Mouse (Mus musculus): Measurements from ENCODE around the gene Gtf2e1. TPM values are rescaled to one million over a fixed set of nuclear protein-coding genes. Genes with fewer than 3 reads are reported as not detected.

Gtf2e1 gene
- total RNA-seq (2021): 10 to 100 TPM; 18.1 to 19.8 TPM
- long read RNA-seq, experiment 1, transcript Gtf2e1-201 (5 exons, 3,084 nt): major isoform, 18 of 24 reads
- long read RNA-seq, experiment 1, partial matches to known transcripts: 2 of 24 reads
- long read RNA-seq, experiment 1, other reads (novel, unspliced or antisense): 4 of 24 reads
- long read RNA-seq, experiment 2, transcript Gtf2e1-201 (5 exons, 3,084 nt): major isoform, 26 of 40 reads
- long read RNA-seq, experiment 2, partial matches to known transcripts: 5 of 40 reads
- long read RNA-seq, experiment 2, other reads (novel, unspliced or antisense): 9 of 40 reads

DNA sequence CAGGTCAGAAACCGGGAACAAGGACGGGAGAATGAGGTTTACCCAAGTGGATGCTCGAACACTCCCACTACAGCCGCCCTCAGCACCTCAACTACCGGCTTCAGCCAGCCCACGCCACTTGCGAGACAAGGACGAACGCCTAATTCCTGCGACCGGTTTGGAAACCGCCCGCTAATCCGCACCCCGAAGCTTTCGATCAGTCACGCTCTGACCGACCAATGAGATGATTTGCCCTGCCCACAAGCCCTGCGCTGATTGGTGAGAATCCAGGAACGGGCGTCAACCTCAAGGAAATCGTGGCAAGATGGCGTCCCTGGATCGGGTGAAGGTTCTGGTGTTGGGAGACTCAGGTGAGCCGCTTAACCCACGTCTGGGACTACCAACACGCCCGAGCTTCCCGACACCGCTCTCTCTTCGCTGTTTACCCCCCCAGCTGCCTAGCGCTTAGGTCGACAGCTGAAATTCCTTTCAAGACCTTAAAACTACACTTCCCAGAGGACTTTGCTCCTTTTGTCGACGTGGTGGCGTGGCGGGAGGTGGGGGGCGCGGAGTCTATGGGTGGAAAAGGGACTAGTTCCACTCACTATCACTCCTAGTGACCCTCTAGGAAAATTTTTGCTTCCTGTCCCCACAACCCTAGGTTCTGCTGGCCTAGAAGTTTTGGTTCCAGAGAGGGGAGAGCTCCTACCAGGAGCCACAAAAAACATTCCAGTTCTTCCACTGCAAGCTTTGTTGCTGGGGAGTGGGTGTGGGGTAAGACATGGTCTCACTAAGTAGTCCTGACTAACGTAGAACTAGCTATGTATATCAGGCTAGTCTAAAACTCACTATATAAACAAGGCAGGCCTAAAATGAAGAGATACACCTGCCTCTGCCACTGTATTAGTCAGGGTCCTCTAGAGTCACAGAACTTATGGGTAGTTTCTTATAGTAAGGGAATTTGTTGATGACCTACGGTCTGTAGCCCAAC, at the start of gene Gtf2e1, which contains the start of gene Rabl3:
Gtf2e1 (minus strand) TSS at position 179 of the 970 bp plus-strand sequence.
Rabl3 (plus strand) TSS at position 275 of the 970 bp plus-strand sequence.
- peak; percentile 99 for DNase-seq (ENCODE audit: low spot score in 2 of 2)

DNA sequence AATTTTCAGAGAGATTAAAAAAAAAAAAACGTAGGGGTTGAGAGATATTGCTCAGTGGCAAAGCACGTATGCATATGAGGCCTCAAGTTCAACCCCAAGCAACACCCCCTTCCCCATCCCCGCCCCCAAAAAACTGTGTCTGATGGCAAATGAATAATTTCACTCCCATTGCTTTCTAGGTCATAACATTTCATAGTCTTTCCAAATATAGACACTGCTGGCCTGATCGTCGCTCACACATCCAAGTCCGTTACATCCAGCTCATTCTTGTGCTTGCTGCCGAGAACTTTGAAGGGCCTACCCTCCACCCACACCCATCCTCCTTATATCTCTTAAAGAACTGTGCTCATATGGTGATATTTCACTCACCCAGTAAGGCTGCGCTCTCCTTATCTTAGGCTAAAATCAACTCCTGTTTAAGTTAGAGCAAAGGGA, 45.6 kb upstream of the Gtf2e1 start:
- no peak for DNase-seq (ENCODE audit: low spot score in 2 of 2)

DNA sequence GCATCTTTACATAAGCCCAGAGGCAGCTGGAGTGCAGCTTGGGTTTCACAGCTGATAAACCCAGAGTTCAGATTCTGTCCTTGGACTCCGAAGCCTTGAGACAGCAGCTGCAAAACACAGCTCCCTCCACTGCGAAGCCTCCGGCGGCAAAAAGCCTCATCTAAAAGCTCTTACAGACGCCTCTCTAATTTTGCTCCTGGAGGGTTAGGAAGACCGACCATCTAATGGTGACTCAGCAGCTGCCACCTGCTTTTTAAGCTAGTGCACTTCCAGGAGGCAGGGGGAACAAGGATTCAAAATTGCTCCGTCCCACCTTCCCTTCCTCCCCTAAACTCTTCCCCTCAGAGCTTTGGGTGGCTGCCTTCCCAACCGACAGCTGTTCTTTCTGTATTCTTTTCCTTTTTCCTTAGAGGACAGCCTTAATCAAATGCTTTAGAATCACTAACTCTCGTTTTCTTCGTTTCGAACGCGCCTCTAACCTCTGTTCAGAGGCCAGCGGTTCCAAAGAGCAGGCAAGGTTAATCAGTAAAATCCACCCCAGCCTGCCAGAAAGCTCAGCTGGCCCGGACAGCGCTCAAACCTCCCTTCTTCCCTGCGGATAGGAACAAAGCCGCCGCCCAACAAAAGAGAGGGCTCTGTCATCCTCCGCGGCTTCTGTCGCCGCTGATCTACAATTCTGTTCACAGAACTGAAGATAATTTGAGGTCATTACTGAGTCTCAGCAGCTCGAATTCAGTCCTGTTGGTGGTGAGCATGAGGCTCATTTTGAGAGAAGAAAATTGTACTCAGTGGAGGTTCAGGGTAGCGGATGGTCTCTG, 44.8 kb upstream of the Gtf2e1 start:
- peak; percentile 70 to 71 for DNase-seq (ENCODE audit: low spot score in 2 of 2)

DNA sequence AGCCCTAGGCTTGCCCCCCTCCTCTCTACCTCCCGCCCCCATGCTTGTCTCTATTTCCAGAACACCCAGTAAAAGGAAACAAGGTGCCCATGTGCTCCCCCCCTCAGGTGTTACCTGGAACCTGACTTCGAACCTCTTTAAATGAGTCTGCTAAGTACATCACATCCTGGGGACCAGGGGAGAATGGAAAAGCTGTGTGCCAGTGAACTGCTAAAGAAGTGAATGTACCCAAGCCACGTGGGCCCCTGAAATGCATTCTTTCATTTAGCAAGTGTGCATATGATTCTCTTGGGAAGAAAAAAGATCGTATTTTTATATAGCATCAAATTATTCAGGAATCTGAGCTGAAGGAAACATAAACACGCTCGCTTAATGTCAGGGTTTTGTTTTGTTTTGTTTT, 44.2 kb upstream of the Gtf2e1 start:
- DNase-seq (ENCODE audit: low spot score in 2 of 2): no peak

DNA sequence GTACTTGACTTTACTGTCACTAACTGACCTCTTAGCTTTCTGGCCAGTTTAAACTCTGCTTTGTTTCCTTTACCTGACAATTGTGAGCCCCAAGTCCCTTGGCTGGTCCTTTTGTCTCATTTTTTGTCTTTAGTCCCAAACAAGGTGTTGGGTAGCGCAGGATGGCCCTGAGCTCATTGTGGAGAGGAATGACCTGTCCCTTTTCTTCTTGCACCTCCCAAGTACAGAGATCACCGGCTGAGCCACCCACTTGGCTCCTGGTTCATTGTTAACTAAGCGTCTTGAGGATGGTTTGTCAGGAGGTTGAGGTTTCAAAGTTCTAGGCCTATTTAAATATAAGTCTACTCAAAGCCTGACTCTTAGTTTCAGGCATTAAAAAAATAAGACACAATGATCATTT, 43.7 kb upstream of the Gtf2e1 start:
- no peak for DNase-seq (ENCODE audit: low spot score in 2 of 2)

DNA sequence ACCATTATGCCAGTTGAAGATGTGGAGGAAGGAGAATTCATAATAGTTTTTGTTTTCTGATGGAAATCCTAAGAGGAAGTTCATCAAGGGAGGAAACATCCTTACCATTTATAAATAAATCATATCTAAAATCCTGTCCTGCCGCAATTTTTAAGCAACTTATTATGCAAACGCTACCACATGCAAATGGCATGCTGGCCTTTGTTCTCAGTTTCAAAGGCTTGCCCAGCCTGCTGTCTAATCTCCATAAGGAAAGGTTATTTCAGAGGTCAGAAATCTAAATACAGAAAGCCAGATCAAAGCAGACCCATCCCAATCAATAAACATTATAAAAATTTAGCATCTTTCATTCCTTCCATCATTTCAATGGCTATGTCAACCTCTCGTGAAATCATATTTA, 42.3 kb upstream of the Gtf2e1 start:
- no peak for DNase-seq (ENCODE audit: low spot score in 2 of 2)

DNA sequence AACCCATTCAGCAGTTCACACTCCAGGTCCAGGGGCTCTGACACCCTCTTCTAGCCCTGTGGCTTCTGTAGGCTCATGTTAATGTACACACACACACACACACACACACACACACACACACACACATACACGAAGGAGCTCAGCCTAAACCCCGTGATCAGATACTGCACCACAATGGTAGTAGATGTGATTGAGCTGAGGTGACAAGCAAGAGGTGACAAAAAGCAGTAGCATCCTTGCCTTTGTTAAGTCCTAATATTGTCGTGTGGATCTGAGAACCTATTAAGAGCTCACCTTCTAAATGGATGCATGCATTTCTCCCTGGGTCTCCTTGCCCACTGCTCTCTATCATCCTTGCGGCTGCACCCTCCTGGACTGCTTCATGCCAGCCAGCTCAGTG, 41.1 kb upstream of the Gtf2e1 start:
- DNase-seq (ENCODE audit: low spot score in 2 of 2): no peak

DNA sequence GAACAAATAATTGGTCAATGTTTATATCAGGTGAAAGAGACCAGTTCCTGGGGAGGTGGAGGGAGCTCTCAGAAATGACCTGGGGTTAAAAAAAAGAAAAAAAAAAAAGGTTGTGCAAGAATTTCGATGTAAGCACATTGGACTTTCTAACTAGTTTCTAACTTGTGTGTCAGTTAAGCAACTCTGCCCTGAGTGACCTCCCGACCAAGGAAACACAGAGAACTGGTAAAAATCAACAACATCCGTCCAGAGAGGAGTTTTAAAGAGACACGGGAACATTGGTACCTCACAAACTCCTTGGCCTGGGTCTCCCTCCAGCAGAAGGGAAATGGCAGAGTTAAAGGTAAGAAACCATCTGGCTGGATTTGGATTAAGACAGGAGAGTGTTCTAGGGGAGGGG, 40.4 kb upstream of the Gtf2e1 start, which contains the start of gene Hgd:
Hgd (plus strand) TSS at position 160 of the 400 bp plus-strand sequence.
- no peak for DNase-seq (ENCODE audit: low spot score in 2 of 2)

DNA sequence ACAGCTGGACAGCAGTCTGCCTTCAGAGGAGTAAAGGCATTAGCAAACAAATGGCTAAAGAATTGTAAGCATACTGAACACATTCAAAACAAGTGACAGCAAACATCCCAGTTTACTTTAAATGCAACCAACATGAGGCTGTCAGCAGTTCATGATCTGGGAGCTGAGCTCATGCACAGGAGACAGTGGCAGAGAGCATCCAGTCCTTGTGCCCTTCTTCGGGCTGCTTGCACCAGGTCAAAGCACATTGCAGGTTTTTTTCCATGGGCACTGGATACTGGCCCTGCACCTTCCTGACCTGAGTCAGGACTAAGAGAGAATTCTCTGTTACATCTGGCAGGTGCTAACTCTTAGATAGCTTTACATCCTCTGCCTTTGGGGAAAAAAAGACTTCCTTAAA, 40.0 kb upstream of the Gtf2e1 start:
- DNase-seq (ENCODE audit: low spot score in 2 of 2): no peak

DNA sequence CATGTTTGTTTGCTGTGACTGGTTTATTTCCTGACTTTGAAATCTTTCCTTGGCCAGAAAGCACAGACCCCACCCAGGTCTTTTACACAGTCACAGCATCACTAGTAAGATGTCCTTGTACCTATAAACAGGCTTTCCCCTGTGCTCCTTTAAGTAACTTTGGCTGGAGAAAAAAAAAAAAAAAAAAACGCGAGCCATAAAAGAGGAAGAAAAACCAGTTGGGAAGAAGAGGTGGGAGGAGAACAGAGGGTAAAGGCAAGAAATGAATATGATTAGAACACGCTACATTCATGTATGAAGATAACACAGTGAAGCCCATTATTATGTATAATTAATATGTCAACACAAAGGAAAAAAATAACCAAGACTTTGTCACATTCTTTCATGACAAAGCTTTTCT, 35.7 kb upstream of the Gtf2e1 start:
- DNase-seq (ENCODE audit: low spot score in 2 of 2): no peak

DNA sequence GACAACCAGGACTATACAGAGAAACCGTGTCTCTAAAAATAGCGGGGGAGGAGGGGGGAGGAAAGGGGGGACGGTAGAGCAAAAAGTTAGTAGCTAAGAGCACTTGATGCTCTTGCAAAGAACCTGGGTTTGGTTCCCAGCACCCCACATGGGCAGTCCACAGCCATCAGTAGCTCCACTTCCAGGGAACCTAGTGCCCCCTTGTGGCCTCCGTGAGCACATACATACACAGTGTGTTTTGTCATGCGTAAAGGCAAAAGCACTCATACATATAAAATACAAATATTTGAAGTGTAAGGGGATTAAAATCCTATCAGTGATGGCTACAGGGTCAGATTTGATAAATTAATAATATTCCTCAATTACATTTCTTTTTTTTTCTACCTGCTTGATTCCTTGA, 33.5 kb upstream of the Gtf2e1 start:
- DNase-seq (ENCODE audit: low spot score in 2 of 2): no peak

DNA sequence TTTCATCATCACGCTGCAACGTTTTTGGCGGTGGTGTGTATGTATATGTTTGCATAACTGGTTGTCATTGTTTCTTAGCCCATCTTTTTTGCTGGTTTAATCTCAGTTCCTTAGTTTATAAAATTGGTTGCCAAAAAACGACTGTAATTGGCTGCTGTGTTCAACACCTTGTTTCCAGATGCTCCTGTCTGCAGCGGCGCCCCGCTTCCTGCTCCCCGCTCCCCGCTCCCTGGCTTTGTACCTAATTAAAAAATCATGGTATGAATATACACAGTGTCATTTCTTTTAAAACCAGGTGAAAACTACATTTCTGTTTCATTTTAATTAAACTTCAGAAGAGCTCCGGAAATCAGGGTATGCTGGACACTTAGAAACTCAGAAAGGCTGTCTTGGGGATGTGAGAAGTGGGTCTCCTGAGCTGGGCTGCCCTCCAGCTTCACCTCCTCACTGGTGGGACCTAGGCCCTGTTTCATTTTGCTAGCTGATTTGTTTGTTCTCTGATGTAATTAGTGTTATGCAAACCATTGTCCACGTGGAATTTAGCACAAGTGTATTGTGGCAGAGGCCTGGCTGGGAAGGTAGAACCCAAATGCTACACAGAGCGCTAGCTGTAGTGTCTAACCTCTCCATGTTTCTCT, 32.6 kb upstream of the Gtf2e1 start:
- no peak for DNase-seq (ENCODE audit: low spot score in 2 of 2)

DNA sequence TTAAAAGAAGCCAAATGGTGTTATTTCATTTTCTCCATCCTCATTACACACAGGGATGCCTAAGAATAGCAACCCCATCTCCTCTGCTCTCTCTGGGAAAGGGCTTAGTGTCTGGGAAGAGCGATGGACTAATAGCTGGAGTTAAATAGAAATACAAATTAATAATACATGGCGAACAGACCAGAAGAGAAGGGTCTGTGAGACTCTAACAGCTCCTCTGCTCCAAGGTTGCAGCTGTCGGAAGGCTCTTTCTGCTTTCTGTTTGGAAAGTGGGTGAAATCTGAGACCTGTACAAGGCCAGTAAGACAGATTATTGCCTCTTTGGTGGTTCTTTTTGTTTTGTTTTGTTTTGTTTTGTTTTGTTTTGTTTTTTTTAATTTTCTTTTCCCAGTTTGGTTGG, 32.0 kb upstream of the Gtf2e1 start:
- no peak for DNase-seq (ENCODE audit: low spot score in 2 of 2)

DNA sequence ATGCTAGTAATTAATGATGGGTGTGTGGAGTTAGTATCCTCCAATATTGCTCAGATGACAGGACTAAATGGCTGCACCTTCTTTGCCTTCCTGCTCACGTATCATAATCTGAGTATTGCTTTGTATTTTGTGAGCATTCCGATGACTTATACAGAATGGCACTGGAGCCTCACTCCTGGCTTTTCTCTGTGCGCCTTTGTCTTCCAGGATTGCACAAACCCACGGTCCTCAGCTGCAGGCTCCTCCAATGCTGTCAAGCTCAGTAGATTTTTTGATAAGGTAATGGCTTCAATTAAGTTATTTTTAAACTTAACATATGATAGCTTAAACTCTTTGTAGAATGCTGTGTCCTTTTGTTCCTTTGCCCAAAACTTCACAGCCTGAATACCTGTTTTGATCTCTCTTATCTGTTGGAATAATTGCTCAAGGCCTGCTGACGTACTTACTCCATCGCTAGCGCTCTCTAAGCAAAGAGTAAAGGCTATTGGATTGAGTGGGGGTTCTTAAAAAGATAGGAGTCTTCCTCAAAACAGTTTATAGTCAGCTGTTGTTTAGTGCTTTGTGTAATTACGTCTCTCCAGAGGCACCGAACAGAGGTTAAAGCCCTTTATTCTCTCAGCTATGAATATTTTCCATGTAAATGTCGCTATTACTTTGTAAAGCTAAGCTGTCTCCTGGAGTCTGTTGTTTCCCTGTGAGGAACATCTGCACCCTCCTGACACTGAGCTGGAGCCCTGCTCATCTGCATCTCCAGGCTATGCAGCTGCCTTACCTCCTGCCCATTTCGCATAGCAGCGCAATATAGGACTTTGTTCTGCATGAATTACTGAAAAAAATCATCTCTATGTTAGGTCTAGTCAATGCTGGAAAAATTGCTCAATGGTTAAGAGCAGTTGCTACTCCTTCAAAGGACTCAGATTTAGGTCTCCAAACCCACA, 27.8 kb upstream of the Gtf2e1 start:
- no peak for DNase-seq (ENCODE audit: low spot score in 2 of 2)

DNA sequence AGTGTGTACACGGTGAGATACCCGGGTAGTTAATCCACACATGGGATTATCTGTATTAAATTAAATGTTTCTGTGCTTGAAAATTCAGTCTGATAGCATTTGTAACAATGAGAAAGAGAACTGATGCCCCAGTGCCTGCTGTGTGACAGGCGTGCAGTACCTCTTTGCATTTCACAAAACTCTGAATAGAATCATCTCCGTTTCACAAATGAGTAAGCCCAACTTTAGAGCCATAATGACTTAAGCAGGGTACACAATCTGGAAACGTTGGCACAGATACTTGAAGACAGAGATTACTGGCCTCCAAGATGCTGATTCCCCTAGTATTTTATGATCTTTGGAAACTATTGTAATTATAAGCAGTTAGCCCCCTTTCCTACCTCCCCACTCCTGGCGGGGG, 26.5 kb upstream of the Gtf2e1 start:
- DNase-seq (ENCODE audit: low spot score in 2 of 2): peak in 1 of 2 experiments; percentile 53

DNA sequence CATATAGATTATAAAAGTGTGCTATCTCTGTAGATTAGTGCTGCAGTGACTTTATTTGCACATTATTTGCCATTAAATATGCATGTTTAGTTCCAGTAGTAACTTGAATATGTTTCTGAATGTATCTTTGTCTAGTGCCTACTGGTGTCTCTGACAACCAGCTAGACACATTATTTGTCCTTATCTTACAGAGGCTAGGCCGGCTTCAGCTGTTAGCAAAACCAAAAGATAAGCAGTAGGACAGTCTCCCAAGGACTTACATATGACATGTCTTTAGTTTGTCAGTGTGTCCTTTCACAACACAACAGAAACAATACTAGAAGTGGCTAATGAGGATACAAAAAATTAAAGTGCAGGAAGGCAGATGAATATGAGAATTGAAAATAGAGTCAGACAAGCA, 25.5 kb upstream of the Gtf2e1 start:
- DNase-seq (ENCODE audit: low spot score in 2 of 2): no peak

DNA sequence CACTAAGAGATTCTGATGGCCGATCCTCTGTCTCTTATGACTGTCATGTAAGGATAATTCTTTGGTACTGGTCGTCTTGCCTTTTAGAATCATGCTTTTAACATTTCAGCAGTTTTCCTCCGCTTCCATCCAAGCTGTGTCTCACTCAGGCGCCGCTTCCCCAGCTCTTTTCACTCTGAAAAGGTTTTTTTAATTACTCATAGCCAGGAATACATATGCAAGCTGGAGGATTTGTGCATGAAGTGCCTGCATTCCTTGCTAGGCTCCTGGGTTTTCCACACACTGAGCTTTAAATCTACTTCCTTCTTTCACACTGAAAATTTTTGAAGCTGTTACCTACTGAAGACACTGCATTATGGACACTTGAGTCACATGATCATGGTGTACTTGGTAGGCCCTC, 23.4 kb upstream of the Gtf2e1 start:
- DNase-seq (ENCODE audit: low spot score in 2 of 2): no peak

DNA sequence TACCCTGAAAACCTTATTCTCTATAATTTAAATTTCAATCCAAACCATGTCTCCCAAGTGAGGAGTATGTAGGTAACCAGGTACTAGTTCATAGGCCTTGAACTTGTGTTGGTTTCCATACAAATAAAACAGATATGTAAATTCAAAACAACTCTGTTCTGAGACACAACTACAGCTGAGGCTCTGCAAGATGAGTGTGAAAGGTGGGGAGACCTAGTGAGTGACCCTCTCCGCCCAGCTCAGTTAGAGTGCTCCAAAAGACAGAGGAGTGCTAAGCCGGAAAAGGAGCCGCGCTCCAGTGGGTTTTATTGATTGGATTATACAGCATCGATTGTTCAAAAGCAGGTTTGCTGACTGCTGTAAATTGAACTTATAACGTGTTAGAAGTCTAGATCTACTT, 22.8 kb upstream of the Gtf2e1 start:
- no peak for DNase-seq (ENCODE audit: low spot score in 2 of 2)

DNA sequence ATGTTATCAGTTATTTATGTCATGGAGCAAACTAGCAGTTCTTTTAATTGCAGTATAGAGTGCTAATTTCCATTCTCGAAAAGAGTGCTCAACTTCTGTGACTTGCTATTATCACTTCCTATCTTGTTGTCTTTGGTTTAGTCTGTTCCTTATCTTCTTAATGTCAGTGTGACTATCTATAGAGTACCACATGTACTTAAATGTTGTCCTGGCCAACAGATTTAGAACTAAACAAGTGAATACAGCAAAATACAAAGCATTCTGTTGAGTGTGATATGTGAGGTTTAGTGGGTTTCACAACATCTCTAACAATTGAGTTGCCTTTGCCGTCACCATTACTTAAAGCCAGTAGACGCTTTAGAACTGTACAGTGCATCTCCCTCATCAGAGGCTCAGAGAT, 13.2 kb upstream of the Gtf2e1 start:
- no peak for DNase-seq (ENCODE audit: low spot score in 2 of 2)

DNA sequence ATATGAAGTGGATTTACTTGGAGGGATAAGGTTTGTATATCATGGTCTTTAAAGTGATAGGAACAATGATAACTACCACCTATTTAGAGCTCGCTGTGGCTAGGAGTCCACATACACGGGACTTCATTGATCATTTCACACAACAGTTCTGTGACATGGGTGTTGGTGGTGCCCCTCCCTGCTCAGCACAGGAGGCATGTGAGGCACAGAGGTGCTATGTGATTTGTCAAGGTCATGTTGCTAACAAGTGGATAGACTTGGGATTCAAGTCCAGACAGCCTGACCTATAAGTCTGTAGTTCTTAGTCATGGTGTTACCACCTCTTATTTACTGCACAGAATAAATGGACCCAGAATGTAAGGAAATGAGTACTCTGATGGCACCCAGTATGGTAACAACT, 11.4 kb upstream of the Gtf2e1 start:
- no peak for DNase-seq (ENCODE audit: low spot score in 2 of 2)
